Mouse (Mus musculus): ENCODE data around the gene Mia2.

Gene Mia2

GRCm38 (mm10) chr12:59162797-59163196 lies 67.2 kb downstream of the Mia2 start:
- DNase-seq (ENCODE audit: extremely low spot score, low spot score) = no peak

DNA sequence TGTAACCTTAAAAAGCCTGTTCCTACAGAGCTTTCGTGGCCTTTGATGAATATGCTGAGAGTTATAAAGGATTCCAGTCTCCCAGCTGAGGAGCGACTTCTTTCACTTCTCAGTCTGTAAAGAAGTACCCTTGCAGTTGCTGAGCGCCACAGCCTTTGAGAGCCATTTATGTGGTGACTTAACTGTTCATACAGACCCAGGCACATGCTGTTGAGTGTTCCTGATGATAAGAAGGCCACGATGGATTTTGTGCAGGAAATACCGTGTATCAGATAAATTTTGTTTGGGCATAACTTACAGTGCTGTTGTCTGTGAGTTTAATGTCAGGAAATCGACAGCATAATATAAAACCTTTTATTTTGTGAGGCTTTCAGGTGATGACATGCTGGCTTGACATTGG lies 68.9 kb downstream of the Mia2 start:
- no peak for DNase-seq (ENCODE audit: extremely low spot score, low spot score)

GRCm38 (mm10) chr12:59166557-59166956 lies 71.0 kb downstream of the Mia2 start:
- no peak for DNase-seq (ENCODE audit: extremely low spot score, low spot score)

DNA sequence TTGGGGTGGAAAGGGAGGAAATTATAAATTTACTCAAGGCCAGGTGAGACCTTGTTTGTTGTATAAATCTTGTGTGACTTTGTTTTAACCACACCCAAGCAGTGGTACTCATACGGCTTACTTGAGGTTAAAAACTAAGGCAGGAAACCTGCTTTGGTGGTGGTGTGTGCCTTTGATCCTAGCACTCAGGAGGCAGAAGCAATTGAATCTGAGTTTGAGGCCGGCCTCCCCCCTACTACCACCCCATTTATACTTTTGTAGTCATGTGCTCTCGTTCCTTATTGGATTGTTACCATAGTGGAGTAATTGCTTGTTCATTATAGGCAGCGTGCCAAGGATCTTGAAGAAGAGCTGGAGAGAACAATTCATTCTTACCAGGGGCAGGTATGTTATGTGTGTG lies 74.3 kb downstream of the Mia2 start:
- no peak for DNase-seq (ENCODE audit: extremely low spot score, low spot score)

- no peak for DNase-seq (ENCODE audit: extremely low spot score, low spot score)
Measured at GRCm38 (mm10) chr12:59177814-59178213, 82.2 kb downstream of the Mia2 start.

GRCm38 (mm10) chr12:59188086-59188682 lies 92.6 kb downstream of the Mia2 start:
- DNase-seq (ENCODE audit: extremely low spot score, low spot score) = no peak

DNA sequence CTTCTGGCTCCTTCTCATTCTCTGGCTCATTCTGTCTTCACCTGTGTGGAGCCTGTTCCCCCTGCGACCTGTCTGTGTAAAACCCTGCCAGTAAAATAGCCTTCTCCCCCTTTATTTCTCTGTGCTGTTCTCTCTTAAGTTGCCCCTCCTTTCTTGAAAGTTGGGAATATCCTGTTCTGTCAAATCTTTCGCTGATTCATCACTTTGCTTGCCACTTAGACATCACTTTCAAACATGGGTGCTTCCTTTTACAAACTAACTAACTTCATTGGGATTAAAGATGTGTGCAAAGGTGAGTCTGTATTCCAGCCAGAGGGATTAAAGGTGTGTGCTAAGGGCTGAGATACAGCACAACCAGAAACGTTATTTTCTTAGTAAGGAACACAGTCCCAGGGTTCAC lies 98.0 kb downstream of the Mia2 start:
- no peak for DNase-seq (ENCODE audit: extremely low spot score, low spot score)

GRCm38 (mm10) chr12:59194341-59195003 lies 98.9 kb downstream of the Mia2 start:
- DNase-seq (ENCODE audit: extremely low spot score, low spot score) = no peak

GRCm38 (mm10) chr12:59195065-59195464 lies 99.5 kb downstream of the Mia2 start:
- DNase-seq (ENCODE audit: extremely low spot score, low spot score) = no peak

GRCm38 (mm10) chr12:59195941-59196340 lies 100.3 kb downstream of the Mia2 start:
- DNase-seq (ENCODE audit: extremely low spot score, low spot score) = no peak

- DNase-seq (ENCODE audit: extremely low spot score, low spot score) = no peak
Measured at GRCm38 (mm10) chr12:59198750-59199149, 103.2 kb downstream of the Mia2 start.

- DNase-seq (ENCODE audit: extremely low spot score, low spot score) = no peak
Measured at GRCm38 (mm10) chr12:59199361-59199760, 103.8 kb downstream of the Mia2 start.

- no peak for DNase-seq (ENCODE audit: extremely low spot score, low spot score)
Measured at GRCm38 (mm10) chr12:59205571-59205970, 110.0 kb downstream of the Mia2 start.

- DNase-seq (ENCODE audit: extremely low spot score, low spot score) = no peak
Measured at GRCm38 (mm10) chr12:59206208-59206999, 110.8 kb downstream of the Mia2 start.

GRCm38 (mm10) chr12:59207000-59207390 lies 111.4 kb downstream of the Mia2 start:
- DNase-seq (ENCODE audit: extremely low spot score, low spot score) = no peak

DNA sequence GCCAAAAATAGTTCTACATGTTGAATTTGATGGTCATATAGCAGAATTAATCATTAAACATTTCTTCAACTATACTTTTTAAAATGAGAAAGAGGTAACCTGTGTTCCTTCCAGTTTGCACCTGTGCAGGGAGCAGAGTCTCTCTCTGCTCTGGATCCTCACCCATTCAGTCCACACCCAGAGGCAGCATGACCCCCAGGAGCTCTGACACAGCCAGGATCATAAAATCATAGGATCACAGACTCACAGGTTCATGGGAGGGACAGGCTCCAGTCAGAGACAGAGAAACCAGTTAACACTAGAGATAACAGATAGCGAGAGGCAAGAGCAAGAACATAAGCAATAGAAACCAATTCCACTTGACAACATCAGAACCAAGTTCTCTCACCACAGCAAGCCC lies 112.2 kb downstream of the Mia2 start:
- no peak for DNase-seq (ENCODE audit: extremely low spot score, low spot score)

- no peak for DNase-seq (ENCODE audit: extremely low spot score, low spot score)
Measured at GRCm38 (mm10) chr12:59216176-59216575, 120.6 kb downstream of the Mia2 start.

- DNase-seq (ENCODE audit: extremely low spot score, low spot score) = no peak
Measured at GRCm38 (mm10) chr12:59216676-59217266, 121.2 kb downstream of the Mia2 start.

DNA sequence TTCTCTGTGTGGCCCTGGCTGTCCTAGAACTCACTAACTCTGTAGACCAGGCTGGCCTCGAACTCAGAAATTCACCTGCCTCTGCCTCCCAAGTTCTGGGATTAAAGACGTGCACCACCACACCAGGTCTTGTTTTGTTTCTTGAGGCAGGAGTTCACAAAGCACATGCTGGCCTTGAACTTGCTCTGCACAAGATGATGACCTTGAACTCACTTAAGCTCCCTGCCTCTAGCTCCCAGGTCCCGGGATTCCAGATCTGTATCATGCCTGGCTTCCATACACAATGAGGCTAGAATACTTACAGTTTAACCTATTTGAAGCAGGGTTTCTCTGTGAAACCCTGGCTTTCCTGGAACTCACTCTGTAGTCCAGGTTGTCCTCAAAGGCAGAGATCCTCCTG lies 121.7 kb downstream of the Mia2 start:
- no peak for DNase-seq (ENCODE audit: extremely low spot score, low spot score)

GRCm38 (mm10) chr12:59218640-59219321 lies 123.2 kb downstream of the Mia2 start:
- no peak for DNase-seq (ENCODE audit: extremely low spot score, low spot score)
